Mouse (Mus musculus): ENCODE data around the gene Cmtr1. TPM values are rescaled to one million over a fixed set of nuclear protein-coding genes. Genes with fewer than 3 reads are reported as not detected.
"Not testable (repeated sequence)": the region's sequence is repeated elsewhere in the genome, so short reads cannot be mapped to it uniquely, and the experiment has no call there.

Gene Cmtr1
- polyA plus RNA-seq (2015; fragmentation: Nextera tagmentation; extraction: Ambion mirVana) = 122 and 126 TPM in 2 replicates

GRCm38 (mm10) chr17:29660076-29660761, at the start of gene Cmtr1:
Gene Cmtr1 (plus strand): TSS chr17:29660595.
- H3K9me3 ChIP-seq (replicated peaks) = no peaks in the 10 kb centered on the region
- H3K4me2 ChIP-seq = peak within 1 kb of the TSS; percentile 83
- H3K36me3 ChIP-seq = peaks cover 25% of the 10 kb centered on the region
- H3K27me3 ChIP-seq = no peaks in the 10 kb centered on the region
- peaks cover 11% of the 10 kb centered on the region for H3K4me1 ChIP-seq
- under 1% methylated on average over 35 of the region's 41 CpGs for WGBS
- peak within 1 kb of the TSS; percentile 98 for H3K4me3 ChIP-seq (replicated peaks)
- peak within 1 kb of the TSS; percentile 97 for H3K27ac ChIP-seq
- peak within 1 kb of the TSS; percentile 94 for H3K9ac ChIP-seq
- ATAC-seq (replicated peaks; ENCODE audit: low FRiP score) = peak; percentile 98

- H3K4me1 ChIP-seq = peaks cover 34% of the 10 kb centered on the region
- H3K4me3 ChIP-seq (replicated peaks); ATAC-seq (replicated peaks; ENCODE audit: low FRiP score): not testable (repeated sequence)
Observed at GRCm38 (mm10) chr17:29613453-29613852, 46.9 kb upstream of the Cmtr1 start.

GRCm38 (mm10) chr17:29614115-29615023, 46.0 kb upstream of the Cmtr1 start, which contains the start of the genes Rnf8 and Gm28043:
Gene Rnf8 (plus strand): TSS chr17:29614790.
Gene Gm28043 (plus strand): TSS chr17:29614876.
- 1% methylated on average over 52 of the region's 52 CpGs for WGBS
- Histone ChIP-seq H3K27ac (peak within 1 kb of the TSS; percentile 97), H3K9ac (peak within 1 kb of the TSS; percentile 94), H3K27me3 (no peaks in the 10 kb centered on the region), H3K36me3 (peaks cover 10% of the 10 kb centered on the region), H3K4me1 (peaks cover 34% of the 10 kb centered on the region), H3K9me3 (replicated peaks) (no peaks in the 10 kb centered on the region), H3K4me3 (replicated peaks) (peak within 1 kb of the TSS; percentile 83), H3K4me2 (peak within 1 kb of the TSS; percentile 82)
- ATAC-seq (replicated peaks; ENCODE audit: low FRiP score) = peak; percentile 90

More at GRCm38 (mm10) chr17:29613453-29613852, 46.9 kb upstream of the Cmtr1 start:
- WGBS = 87% methylated on average over 5 of the region's 5 CpGs
- not testable (repeated sequence) for H3K27ac ChIP-seq; H3K4me2 ChIP-seq; H3K27me3 ChIP-seq; H3K9me3 ChIP-seq (replicated peaks); H3K36me3 ChIP-seq; H3K9ac ChIP-seq

- ATAC-seq (replicated peaks; ENCODE audit: low FRiP score) = peak; percentile 77
- peaks cover 17% of the 10 kb centered on the region for H3K36me3 ChIP-seq
- peaks cover 34% of the 10 kb centered on the region for H3K4me1 ChIP-seq
- H3K27ac ChIP-seq = peak overlapping the region; percentile 97
- WGBS = under 1% methylated on average over 33 of the region's 43 CpGs
- H3K9me3 ChIP-seq (replicated peaks) = no peaks in the 10 kb centered on the region
- H3K9ac ChIP-seq = peak overlapping the region; percentile 94
- no peaks in the 10 kb centered on the region for H3K27me3 ChIP-seq
- peak overlapping the region; percentile 82 for H3K4me2 ChIP-seq
- peak overlapping the region; percentile 83 for H3K4me3 ChIP-seq (replicated peaks)
Observed at GRCm38 (mm10) chr17:29615024-29615551, 45.3 kb upstream of the Cmtr1 start.

- peak overlapping the region; percentile 82 for H3K4me2 ChIP-seq
- no peaks in the 10 kb centered on the region for H3K27me3 ChIP-seq
- no peak for ATAC-seq (replicated peaks; ENCODE audit: low FRiP score)
- no peaks in the 10 kb centered on the region for H3K9me3 ChIP-seq (replicated peaks)
- H3K4me1 ChIP-seq = peaks cover 34% of the 10 kb centered on the region
- peak overlapping the region; percentile 97 for H3K27ac ChIP-seq
- 8% methylated on average over 4 of the region's 4 CpGs for WGBS
- H3K4me3 ChIP-seq (replicated peaks) = peak overlapping the region; percentile 83
- H3K9ac ChIP-seq = peak overlapping the region; percentile 94
- peaks cover 20% of the 10 kb centered on the region for H3K36me3 ChIP-seq
Observed at GRCm38 (mm10) chr17:29615616-29616015, 44.8 kb upstream of the Cmtr1 start.

- Histone ChIP-seq H3K36me3 (peaks cover 56% of the 10 kb centered on the region), H3K4me2 (no peak overlapping the region), H3K27ac (no peak overlapping the region), H3K9me3 (replicated peaks) (no peaks in the 10 kb centered on the region), H3K4me3 (replicated peaks) (no peak overlapping the region), H3K9ac (no peak overlapping the region), H3K27me3 (no peaks in the 10 kb centered on the region), H3K4me1 (peaks cover 27% of the 10 kb centered on the region)
- ATAC-seq (replicated peaks; ENCODE audit: low FRiP score) = no peak
- WGBS = 83% methylated on average over 3 of the region's 3 CpGs
Observed at GRCm38 (mm10) chr17:29619231-29619630, 41.2 kb upstream of the Cmtr1 start.

- H3K27me3 ChIP-seq = no peaks in the 10 kb centered on the region
- peaks cover 97% of the 10 kb centered on the region for H3K36me3 ChIP-seq
- WGBS = 97% methylated on average over 8 of the region's 8 CpGs
- H3K4me1 ChIP-seq = no peaks in the 10 kb centered on the region
- H3K27ac ChIP-seq = no peak overlapping the region
- no peaks in the 10 kb centered on the region for H3K9me3 ChIP-seq (replicated peaks)
- ATAC-seq (replicated peaks; ENCODE audit: low FRiP score) = no peak
- H3K4me3 ChIP-seq (replicated peaks) = no peak overlapping the region
- H3K9ac ChIP-seq = no peak overlapping the region
- H3K4me2 ChIP-seq = no peak overlapping the region
Observed at GRCm38 (mm10) chr17:29623488-29623887, 36.9 kb upstream of the Cmtr1 start.

- Histone ChIP-seq H3K36me3 (peaks cover 99% of the 10 kb centered on the region), H3K4me2 (no peak overlapping the region), H3K4me1 (no peaks in the 10 kb centered on the region), H3K9me3 (replicated peaks) (no peaks in the 10 kb centered on the region), H3K27ac (no peak overlapping the region), H3K4me3 (replicated peaks) (no peak overlapping the region), H3K27me3 (no peaks in the 10 kb centered on the region), H3K9ac (no peak overlapping the region)
- no peak for ATAC-seq (replicated peaks; ENCODE audit: low FRiP score)
- WGBS = 73% methylated on average over 9 of the region's 9 CpGs
Observed at GRCm38 (mm10) chr17:29627285-29627684, 33.1 kb upstream of the Cmtr1 start.

GRCm38 (mm10) chr17:29628946-29629345, 31.4 kb upstream of the Cmtr1 start:
- H3K36me3 ChIP-seq = peaks cover 98% of the 10 kb centered on the region
- 87% methylated on average over 5 of the region's 5 CpGs for WGBS

GRCm38 (mm10) chr17:29629620-29630019, 30.8 kb upstream of the Cmtr1 start:
- H3K4me1 ChIP-seq = no peaks in the 10 kb centered on the region
- peaks cover 98% of the 10 kb centered on the region for H3K36me3 ChIP-seq
- no peak overlapping the region for H3K4me2 ChIP-seq
- no peak overlapping the region for H3K9ac ChIP-seq
- no peak overlapping the region for H3K27ac ChIP-seq
- H3K4me3 ChIP-seq (replicated peaks) = no peak overlapping the region
- no peak for ATAC-seq (replicated peaks; ENCODE audit: low FRiP score)
- H3K9me3 ChIP-seq (replicated peaks) = no peaks in the 10 kb centered on the region
- no peaks in the 10 kb centered on the region for H3K27me3 ChIP-seq
- WGBS = 83% methylated on average over 5 of the region's 5 CpGs

More at GRCm38 (mm10) chr17:29628946-29629345, 31.4 kb upstream of the Cmtr1 start:
- no peak overlapping the region for H3K4me3 ChIP-seq (replicated peaks)
- ATAC-seq (replicated peaks; ENCODE audit: low FRiP score) = no peak
- no peaks in the 10 kb centered on the region for H3K27me3 ChIP-seq
- no peaks in the 10 kb centered on the region for H3K4me1 ChIP-seq
- H3K9me3 ChIP-seq (replicated peaks) = no peaks in the 10 kb centered on the region
- H3K4me2 ChIP-seq = no peak overlapping the region
- H3K27ac ChIP-seq = no peak overlapping the region
- no peak overlapping the region for H3K9ac ChIP-seq

GRCm38 (mm10) chr17:29632312-29632711, 28.1 kb upstream of the Cmtr1 start:
- Histone ChIP-seq H3K9ac (no peak overlapping the region), H3K27ac (no peak overlapping the region), H3K4me2 (no peak overlapping the region), H3K4me3 (replicated peaks) (no peak overlapping the region), H3K9me3 (replicated peaks) (no peaks in the 10 kb centered on the region), H3K36me3 (peaks cover 99% of the 10 kb centered on the region), H3K27me3 (no peaks in the 10 kb centered on the region), H3K4me1 (no peaks in the 10 kb centered on the region)
- WGBS = 94% methylated on average over 11 of the region's 11 CpGs
- ATAC-seq (replicated peaks; ENCODE audit: low FRiP score) = no peak

GRCm38 (mm10) chr17:29635492-29635891, 24.9 kb upstream of the Cmtr1 start:
- ATAC-seq (replicated peaks; ENCODE audit: low FRiP score) = no peak
- WGBS = 89% methylated on average over 8 of the region's 8 CpGs

More at GRCm38 (mm10) chr17:29635492-29635891, 24.9 kb upstream of the Cmtr1 start:
- H3K27ac ChIP-seq = no peak overlapping the region
- H3K9me3 ChIP-seq (replicated peaks) = no peaks in the 10 kb centered on the region
- H3K4me2 ChIP-seq = no peak overlapping the region
- no peaks in the 10 kb centered on the region for H3K27me3 ChIP-seq
- no peaks in the 10 kb centered on the region for H3K4me1 ChIP-seq
- H3K4me3 ChIP-seq (replicated peaks) = no peak overlapping the region
- H3K9ac ChIP-seq = no peak overlapping the region
- peaks cover 97% of the 10 kb centered on the region for H3K36me3 ChIP-seq
